Mouse (Mus musculus) adrenal gland (tissue): ENCODE results near the gene Slc15a1.

Experiments used
- intact Hi-C: fragments of 180-260 bp; cut with DNase I; formaldehyde crosslinking; loops from one replicate; pipeline ENCODE4 v1.15.1; 2025

Gene Slc15a1

DNA sequence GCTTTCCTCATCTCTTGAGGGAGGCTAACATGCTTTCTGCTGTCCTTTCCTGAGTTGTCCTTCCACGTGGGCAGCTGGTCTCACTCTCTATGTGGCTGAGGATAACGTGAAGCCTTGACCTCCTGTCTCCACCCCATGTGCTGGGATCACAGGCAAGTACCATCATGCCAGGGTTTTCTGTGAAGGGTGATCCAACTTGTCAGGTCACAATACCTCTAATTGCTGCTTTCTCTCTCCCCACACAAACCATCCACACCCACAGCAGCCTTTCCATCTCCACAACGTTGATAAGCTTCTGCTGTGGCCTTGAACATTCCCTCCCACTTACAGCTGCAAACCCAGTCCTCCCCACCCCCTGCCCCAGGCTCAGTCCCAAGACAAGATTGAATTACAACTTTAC lies 51.9 kb downstream of the Slc15a1 start:
- intact Hi-C loops: loop anchor here (5.0 to 10.0 kb wide), 2 partner anchors 76 to 418 kb away; partner anchors contain the start of gene Farp1

- intact Hi-C loops: loop anchor here (5.0 to 10.0 kb wide), 2 partner anchors 75 to 417 kb away; partner anchors contain the start of gene Farp1
Observed at GRCm38 (mm10) chr14:121452227-121452626, 52.8 kb downstream of the Slc15a1 start.

DNA sequence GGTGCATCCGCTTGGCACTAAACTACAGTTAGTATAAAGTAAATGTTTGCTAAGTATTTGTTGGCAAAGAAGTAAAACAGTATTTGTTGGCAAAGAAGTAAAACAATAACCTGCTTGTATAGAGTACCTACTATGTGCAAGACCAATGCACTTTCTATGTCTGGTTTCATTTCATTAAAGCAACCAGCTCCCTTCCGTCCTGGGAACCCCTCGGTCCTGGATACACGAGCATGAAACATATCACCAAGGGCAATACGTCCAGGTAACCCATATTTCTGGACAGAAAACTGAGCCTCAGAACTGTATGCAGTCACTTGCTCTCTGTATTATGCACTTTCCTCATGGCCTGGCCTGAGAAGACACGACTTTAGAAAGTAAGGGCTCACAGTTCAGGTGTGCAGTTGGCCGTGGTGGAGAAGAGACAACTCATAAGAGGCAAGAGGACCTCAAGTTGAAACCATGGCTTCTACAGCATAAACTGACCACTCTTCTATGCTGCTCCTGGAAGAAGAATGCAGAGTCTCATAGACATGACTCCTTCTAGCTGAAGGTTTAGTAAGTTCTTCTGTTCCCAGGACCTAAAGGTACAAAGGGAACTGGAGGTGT lies 53.5 kb downstream of the Slc15a1 start:
- intact Hi-C loops: loop anchor here (1.0 to 10.0 kb wide), 3 partner anchors 74 to 417 kb away; partner anchors contain the start of gene Farp1

GRCm38 (mm10) chr14:121450504-121451423 lies 54.3 kb downstream of the Slc15a1 start:
- intact Hi-C loops: loop anchor here (1.0 to 10.0 kb wide), 3 partner anchors 73 to 416 kb away; partner anchors contain the start of gene Farp1

DNA sequence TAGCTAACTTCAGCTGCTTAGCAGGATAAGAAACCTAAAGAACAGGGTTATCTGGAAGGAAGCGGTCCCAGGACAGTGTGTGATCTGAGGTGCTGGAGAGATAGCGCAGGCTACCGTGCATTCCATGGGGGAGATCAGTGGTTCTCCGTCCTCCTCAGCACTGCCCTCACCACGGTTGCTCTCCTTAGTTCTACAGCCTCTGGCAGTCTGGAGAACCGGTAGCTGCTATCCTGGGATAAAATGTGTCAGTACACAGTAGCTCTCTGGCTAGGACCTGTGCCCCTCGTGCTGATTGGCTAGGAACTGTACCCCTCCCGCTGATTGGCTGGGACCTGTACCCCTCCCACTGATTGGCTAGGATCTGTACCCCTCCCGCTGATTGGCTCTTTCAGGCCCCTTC lies 58.1 kb downstream of the Slc15a1 start:
- intact Hi-C loops: no loop called here

- intact Hi-C loops: no loop called here
Observed at GRCm38 (mm10) chr14:121445194-121445593, 59.9 kb downstream of the Slc15a1 start.

DNA sequence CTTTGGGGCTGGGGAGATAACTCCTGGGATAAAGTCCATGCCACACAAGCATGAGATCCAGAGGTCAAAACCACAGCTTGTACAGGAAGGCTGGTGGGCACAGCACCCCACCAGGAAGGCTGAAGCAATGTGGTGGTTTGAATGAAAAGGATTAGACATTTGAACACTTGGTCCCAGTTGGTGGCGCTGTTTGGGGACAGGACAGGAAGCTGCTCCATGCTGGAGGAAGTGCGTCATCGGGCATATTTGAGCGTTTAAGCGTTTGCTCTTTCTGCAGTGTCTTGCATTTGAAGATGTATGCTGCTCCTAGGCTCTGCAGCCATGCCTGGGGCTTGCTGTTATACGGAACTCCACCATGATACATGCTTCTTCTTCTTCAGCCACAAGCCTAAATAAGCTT lies 64.2 kb downstream of the Slc15a1 start:
- intact Hi-C loops: no loop called here

DNA sequence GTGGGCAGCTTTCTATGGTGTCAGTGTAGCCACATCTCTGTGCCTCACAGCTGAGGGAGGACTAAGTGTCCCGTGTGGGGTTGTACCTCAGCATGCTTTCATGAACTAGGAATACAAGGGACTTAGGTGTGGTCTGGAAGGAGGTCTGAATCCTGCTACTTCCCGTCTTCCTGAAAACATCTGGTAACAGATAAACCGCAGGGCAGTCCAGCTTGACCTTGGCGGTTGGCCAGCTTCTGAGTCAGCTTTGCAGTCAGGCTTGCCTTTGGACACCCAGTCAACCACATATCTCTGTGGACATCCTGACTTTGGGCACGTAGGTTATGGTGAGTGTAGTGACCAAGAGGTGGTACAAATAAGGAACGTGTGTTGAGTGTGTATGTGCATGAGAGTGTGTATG lies 68.0 kb downstream of the Slc15a1 start:
- intact Hi-C loops: no loop called here

DNA sequence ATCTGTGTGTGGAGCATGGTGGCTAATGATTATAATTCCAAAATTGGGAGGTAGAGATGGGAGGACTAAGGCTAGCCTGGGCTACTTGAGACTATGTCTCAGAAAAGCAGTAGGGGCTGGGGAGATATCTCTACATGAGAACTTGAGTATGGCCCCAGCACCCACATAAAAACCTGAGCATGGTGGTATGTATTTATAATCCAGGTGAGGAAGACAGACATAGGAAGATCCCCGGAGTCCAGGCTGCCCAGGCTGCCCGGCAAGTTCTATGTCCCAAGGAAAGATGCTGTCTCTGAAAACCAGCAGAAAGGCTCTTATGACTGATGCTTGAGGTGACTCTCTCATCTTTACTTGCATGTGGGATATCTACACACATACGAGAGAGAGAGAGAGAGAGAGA lies 68.6 kb downstream of the Slc15a1 start:
- intact Hi-C loops: no loop called here

GRCm38 (mm10) chr14:121435794-121436193 lies 69.3 kb downstream of the Slc15a1 start:
- intact Hi-C loops: no loop called here

- intact Hi-C loops: no loop called here
Observed at GRCm38 (mm10) chr14:121431261-121431660, 73.8 kb downstream of the Slc15a1 start.

GRCm38 (mm10) chr14:121429854-121430535 lies 75.1 kb downstream of the Slc15a1 start:
- intact Hi-C loops: loop anchor here (10.0 kb wide), 1 partner anchor 145 kb away; no protein-coding TSS in a partner anchor

DNA sequence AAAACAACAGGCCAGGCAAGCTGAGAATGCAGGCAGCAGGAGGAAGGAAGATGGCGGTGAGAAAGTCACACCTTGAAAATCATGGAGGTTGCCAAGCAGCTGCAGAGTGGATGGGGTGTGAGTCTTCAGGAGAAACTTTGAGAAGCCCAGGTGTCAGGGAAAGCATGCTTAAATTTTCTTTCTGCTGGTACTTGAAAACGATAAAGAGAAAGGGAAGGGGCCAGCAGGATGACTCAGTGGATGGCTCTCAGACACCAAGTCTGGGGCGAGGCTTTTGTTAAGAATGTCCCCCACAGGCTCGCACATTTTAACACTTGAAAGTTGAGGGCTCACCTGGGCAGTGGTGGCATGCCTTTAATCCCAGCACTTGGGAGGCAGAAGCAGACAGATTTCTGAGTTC lies 76.9 kb downstream of the Slc15a1 start:
- intact Hi-C loops: loop anchor here (10.0 kb wide), 1 partner anchor 143 kb away; no protein-coding TSS in a partner anchor

DNA sequence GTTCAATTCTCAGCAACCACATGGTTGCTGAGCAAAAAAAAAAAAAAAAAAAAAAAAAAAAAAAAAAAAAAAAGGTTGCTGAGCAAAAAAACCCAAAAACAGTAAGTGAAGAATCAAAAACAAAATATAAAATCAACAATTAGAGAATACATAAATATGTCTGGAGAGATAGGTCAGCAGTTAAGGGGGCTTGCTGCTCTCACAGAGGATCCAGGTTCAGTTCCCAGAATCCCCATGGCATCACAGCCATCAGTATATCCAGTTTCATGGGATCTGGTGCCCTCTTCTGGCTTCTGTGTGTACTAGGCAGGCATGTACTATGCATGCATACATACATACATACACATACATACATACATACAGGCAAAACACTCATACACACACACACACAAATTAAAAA lies 78.3 kb downstream of the Slc15a1 start:
- intact Hi-C loops: loop anchor here (10.0 kb wide), 1 partner anchor 142 kb away; no protein-coding TSS in a partner anchor

GRCm38 (mm10) chr14:121425004-121425793 lies 79.9 kb downstream of the Slc15a1 start:
- intact Hi-C loops: loop anchor here (10.0 kb wide), 1 partner anchor 140 kb away; no protein-coding TSS in a partner anchor

DNA sequence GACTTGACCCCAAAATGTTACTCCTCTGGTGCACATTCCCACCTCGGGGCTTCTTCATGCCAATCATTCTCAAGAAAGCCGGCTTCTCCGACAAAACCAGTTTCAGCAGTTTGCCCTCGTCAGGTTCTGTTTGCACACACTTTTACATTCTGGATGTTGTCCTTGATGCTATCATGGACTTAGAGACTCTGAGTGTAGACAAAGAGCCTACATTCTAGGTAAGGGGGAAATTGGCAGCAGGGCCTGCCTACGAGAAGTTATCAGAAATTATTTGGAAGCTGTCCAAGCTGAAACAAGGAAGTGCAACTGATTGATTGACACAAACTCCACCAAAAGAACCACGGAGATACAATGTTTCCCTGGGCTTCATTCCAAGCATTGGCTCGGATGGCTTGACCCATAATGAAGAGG lies 81.7 kb downstream of the Slc15a1 start:
- intact Hi-C loops: loop anchor here (5.0 to 10.0 kb wide), 2 partner anchors 41 to 139 kb away; partner anchors contain the start of gene Stk24

DNA sequence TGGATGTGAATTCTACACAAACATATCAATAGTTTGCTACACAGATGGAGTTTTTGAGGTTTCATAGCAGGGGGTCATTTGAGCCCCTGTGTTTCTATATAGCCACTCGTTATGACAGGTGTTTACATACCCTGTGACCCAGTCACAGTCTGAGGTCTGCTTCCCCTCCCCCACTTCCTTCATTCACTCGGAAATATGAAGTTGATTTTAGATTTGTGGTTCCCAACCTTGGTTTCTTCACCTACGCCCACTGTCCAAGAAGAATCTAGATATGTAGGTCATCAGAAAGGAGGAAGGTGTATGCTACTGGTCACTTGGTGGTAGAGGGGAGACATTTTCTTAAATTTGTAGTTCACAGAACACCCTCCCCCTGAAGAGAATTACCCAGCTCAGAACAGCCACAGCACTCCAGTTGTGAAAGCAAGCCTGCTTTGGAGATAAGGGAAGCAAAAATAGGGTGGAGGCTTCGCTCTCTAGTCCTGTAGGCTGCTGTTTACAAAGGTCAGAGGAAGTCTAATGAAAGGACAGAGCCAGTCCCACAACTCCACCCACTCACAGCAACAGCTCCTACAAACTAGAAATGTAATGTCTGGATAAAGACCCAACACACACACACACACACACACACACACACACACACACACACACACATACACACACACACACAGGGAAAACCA lies 82.2 kb downstream of the Slc15a1 start:
- intact Hi-C loops: loop anchor here (5.0 to 10.0 kb wide), 2 partner anchors 41 to 138 kb away; partner anchors contain the start of gene Stk24

DNA sequence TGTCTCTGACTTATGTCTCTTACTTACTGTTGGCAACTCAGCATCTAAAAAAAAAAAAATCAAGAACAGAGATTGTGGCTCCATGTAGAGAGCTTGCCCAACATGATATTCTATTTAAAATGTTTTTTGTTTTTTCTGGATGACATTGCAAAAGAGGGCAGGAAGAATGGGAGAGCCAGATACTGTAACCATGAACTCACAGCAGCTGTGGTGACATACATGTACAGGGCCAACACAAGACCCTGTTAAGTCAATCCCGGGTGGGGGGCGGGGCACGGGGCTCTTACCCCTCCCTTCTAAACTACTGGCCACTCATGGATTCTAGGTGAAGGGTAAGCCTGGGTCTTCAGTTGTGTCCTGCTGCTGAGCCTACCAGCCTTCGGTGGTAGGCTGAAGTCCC lies 83.1 kb downstream of the Slc15a1 start:
- intact Hi-C loops: loop anchor here (5.0 to 10.0 kb wide), 2 partner anchors 40 to 137 kb away; partner anchors contain the start of gene Stk24

DNA sequence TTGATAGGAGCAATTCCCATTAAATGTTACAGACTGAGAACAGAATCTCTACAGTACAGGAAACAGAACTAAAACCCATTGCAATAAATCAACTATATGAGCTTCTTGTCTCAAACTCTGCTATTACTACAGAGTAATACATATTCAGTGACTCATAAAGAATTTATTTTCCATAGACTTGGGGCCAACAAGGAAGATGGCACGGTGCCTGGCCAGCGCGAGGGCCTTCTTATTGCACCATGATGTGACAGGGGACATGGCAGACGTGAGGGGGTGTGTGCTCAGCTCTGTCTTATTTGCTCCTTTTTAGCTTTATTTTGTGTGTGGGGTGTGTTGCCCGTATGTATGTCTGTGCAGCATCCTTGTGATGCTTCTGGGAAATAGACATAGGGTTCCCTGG lies 87.5 kb downstream of the Slc15a1 start:
- intact Hi-C loops: no loop called here
